ENCODE assay signal across 9 mouse cellular contexts in the genomic region with DNA sequence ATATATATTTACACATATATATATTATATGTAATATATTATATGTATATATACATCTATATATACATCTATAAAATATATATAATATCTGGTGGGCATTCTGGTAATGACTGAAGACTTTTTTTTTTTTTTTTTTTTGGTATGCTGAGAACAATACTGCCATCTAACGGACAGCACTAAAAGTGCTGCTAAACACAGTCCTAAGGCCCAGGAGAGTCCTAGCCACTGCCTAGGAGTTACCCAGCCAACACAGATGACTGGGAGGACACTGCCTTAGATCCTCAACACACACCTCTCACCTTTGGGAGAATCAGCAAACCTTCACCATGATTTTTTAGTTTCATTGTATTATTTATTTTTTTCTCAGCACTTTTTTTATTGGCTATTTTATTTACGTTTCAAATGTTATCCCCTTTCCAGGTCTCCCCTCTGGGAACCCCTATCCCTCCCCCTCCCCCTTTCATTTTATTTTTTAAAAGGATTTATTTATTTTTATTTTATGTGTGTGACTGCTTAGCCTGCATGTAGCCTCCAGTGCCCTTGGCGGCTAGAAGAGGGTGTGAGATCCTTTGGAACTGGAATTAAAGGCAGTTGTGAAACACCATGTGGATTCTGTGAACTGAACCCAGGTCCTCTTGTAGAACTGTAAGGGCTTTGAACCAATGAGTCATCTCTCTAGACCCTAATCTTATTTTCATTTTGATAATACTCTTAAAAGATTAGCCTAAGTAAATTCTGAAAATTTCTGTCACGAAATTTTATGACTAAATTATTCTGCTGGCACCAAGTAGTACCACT. TPM values are rescaled to one million over a fixed set of nuclear protein-coding genes. Genes with fewer than 3 reads are reported as not detected.
DNase-seq lines count a peak whose midpoint lies in the region; ATAC-seq and TF ChIP-seq lines count a peak whose summit lies in the region.
"Had no signal": no experiment of that assay in that cellular context is flagged by ENCODE, and none has a peak within 500 bp of the region (broad histone marks: within the 10 kb centered on the region; RNA-seq: fewer than 3 reads in every experiment).

No protein-coding gene starts in this region.

- no peak overlapping the region for H3K9ac ChIP-seq in intestine, embryonic 14.5 days (ENCODE audit: low read length)
- H3K9ac ChIP-seq in midbrain, postnatal 0 days (replicated peaks; ENCODE audit: low read length, poor library complexity, severe bottlenecking): no peak overlapping the region
- H3K9ac ChIP-seq: heart, embryonic 13.5 days had no signal

- H3K4me3 ChIP-seq in cerebellum, adult 2 months (replicated peaks; ENCODE audit: insufficient read depth, low read depth, low read length): no peak overlapping the region
- no peak overlapping the region for H3K4me3 ChIP-seq in lung, adult 2 months (replicated peaks; ENCODE audit: extremely low read depth, low read depth, low read length)
- no peak overlapping the region for H3K4me3 ChIP-seq in intestine, embryonic 14.5 days (ENCODE audit: low read depth, low read length)
- no peak overlapping the region for H3K4me3 ChIP-seq in midbrain, postnatal 0 days (ENCODE audit: low read depth, low read length)
- H3K4me3 ChIP-seq: heart, embryonic 13.5 days had no signal

- no peak for TF ChIP-seq POLR2A in cerebellum, adult 2 months (IDR thresholded peaks at IDR 0.05; ENCODE audit: borderline replicate concordance, insufficient read depth, low read length)
- TF ChIP-seq POLR2A in lung, adult 2 months (IDR thresholded peaks at IDR 0.05; ENCODE audit: borderline replicate concordance, extremely low read depth, low read depth, low read length): no peak

- WGBS in cerebellum, adult 2 months: 65% methylated on average over 4 of the region's 4 CpGs
- WGBS in lung, adult 2 months: 57% methylated on average over 4 of the region's 4 CpGs
- WGBS in intestine, embryonic 14.5 days: 65% methylated on average over 4 of the region's 4 CpGs
- WGBS in midbrain, postnatal 0 days: 60% methylated on average over 4 of the region's 4 CpGs

- H3K27ac ChIP-seq in cerebellum, adult 2 months (ENCODE audit: insufficient read depth, low read length): no peak overlapping the region
- H3K27ac ChIP-seq in intestine, embryonic 14.5 days (ENCODE audit: low read depth): no peak overlapping the region
- H3K27ac ChIP-seq in midbrain, postnatal 0 days (ENCODE audit: low read depth, low read length): no peak overlapping the region
- H3K27ac ChIP-seq: heart, embryonic 13.5 days had no signal

- no peak overlapping the region for H3K4me2 ChIP-seq in intestine, embryonic 14.5 days (ENCODE audit: low read length)
- H3K4me2 ChIP-seq in midbrain, postnatal 0 days (ENCODE audit: low read depth, low read length, poor library complexity, severe bottlenecking): no peak overlapping the region
- H3K4me2 ChIP-seq: heart, embryonic 13.5 days had no signal

- no peaks in the 10 kb centered on the region for H3K9me3 ChIP-seq in intestine, embryonic 14.5 days (ENCODE audit: control insufficient read depth, low read length)
- H3K9me3 ChIP-seq in midbrain, postnatal 0 days (ENCODE audit: low read length): no peaks in the 10 kb centered on the region
- H3K9me3 ChIP-seq: heart, embryonic 13.5 days had no signal

- ATAC-seq in intestine, embryonic 14.5 days (replicated peaks; ENCODE audit: low FRiP score, low TSS enrichment, low read depth): 0 out of 2 replicates have a peak, but pooled peaks have one; percentile 60
- peak; percentile 65; the same call in 1 of the 2 replicates for ATAC-seq in midbrain, postnatal 0 days (ENCODE audit: low FRiP score)

- H3K27me3 ChIP-seq in cerebellum, adult 2 months (ENCODE audit: control insufficient read depth, insufficient read depth, low read length): no peaks in the 10 kb centered on the region
- H3K27me3 ChIP-seq in intestine, embryonic 14.5 days (replicated peaks; ENCODE audit: control insufficient read depth, insufficient read depth, low read length): no peaks in the 10 kb centered on the region
- no peaks in the 10 kb centered on the region for H3K27me3 ChIP-seq in midbrain, postnatal 0 days (ENCODE audit: insufficient read depth, low read length)
- H3K27me3 ChIP-seq: heart, embryonic 13.5 days had no signal

- peak in 1 of 2 experiments; percentile 24 for DNase-seq in cerebellum, adult 2 months
- DNase-seq in cerebellum, adult 11 months: no peak
- no peak for DNase-seq in lung, adult 2 months
- DNase-seq in lung, adult 18-20 months: no peak
- no peak for DNase-seq in intestine, embryonic 14.5 days (ENCODE audit: low spot score)
- peak; percentile 66 for DNase-seq in midbrain, postnatal 0 days (ENCODE audit: low spot score)
- DNase-seq in natural killer cell, adult 2 months (ENCODE audit: low spot score in 2 of 2): no peak
- DNase-seq in layer of hippocampus, adult 8-10 months (ENCODE audit: low spot score in 2 of 2): no peak

- peaks cover 60% of the 10 kb centered on the region for H3K36me3 ChIP-seq in intestine, embryonic 14.5 days (ENCODE audit: control insufficient read depth, insufficient read depth, low read length)
- H3K36me3 ChIP-seq in midbrain, postnatal 0 days (ENCODE audit: insufficient read depth, low read length): peaks cover 25% of the 10 kb centered on the region

- TF ChIP-seq CTCF in cerebellum, adult 2 months (IDR thresholded peaks at IDR 0.05; ENCODE audit: borderline replicate concordance, insufficient read depth, low read depth, low read length): peak; percentile 54; the same call in 1 of the 2 replicates
- TF ChIP-seq CTCF in lung, adult 2 months (IDR thresholded peaks at IDR 0.05; ENCODE audit: insufficient read depth, low read length): peak; percentile 36; the same call in 1 of the 2 replicates
- peak; percentile 70 for TF ChIP-seq CTCF in midbrain, postnatal 0 days (IDR thresholded peaks at IDR 0.05)

- H3K4me1 ChIP-seq in cerebellum, adult 2 months (ENCODE audit: control insufficient read depth, insufficient read depth, low read length): no peaks in the 10 kb centered on the region
- no peaks in the 10 kb centered on the region for H3K4me1 ChIP-seq in lung, adult 2 months (ENCODE audit: control insufficient read depth, insufficient read depth, low read length)
- peaks cover 2% of the 10 kb centered on the region; the same call in 1 of the 2 replicates for H3K4me1 ChIP-seq in intestine, embryonic 14.5 days (replicated peaks; ENCODE audit: control insufficient read depth, insufficient read depth, low read length)
- H3K4me1 ChIP-seq in midbrain, postnatal 0 days (ENCODE audit: insufficient read depth, low read length): no peaks in the 10 kb centered on the region
- H3K4me1 ChIP-seq: heart, embryonic 13.5 days had no signal

RNA-seq across cellular contexts. Expression of gene F3, which starts 38.9 kb away (rescaled TPM):
- polyA plus RNA-seq in cerebellum, adult 2 months (2012; rRNA removed): 56.6 and 66.9 TPM in 2 replicates
- polyA plus RNA-seq in lung, adult 2 months (2012; rRNA removed): 35.4 and 42.7 TPM in 2 replicates
- polyA plus RNA-seq in intestine, embryonic 14.5 days (2014; fragmentation: Nextera tagmentation; extraction: Ambion mirVana): 23.4 and 24.8 TPM in 2 replicates
- total RNA-seq in midbrain, postnatal 0 days (2014; rRNA removed): 12.6 and 15.6 TPM in 2 replicates
- 16.5 and 16.7 TPM in 2 replicates for polyA plus RNA-seq in midbrain, postnatal 0 days (2015; fragmentation: Nextera tagmentation; extraction: Ambion mirVana)
- total RNA-seq in layer of hippocampus, adult 8-10 months (2022): 10 to 100 TPM; 57.8 to 68.3 (median 62.2) TPM

RNA-seq across cellular contexts. Expression of gene Abcd3, which starts 52.8 kb away (rescaled TPM):
- 31.7 and 31.9 TPM in 2 replicates for polyA plus RNA-seq in cerebellum, adult 2 months (2012; rRNA removed)
- polyA plus RNA-seq in lung, adult 2 months (2012; rRNA removed): 8.3 and 18.2 TPM in 2 replicates
- polyA plus RNA-seq in intestine, embryonic 14.5 days (2014; fragmentation: Nextera tagmentation; extraction: Ambion mirVana): 56.8 and 61.7 TPM in 2 replicates
- total RNA-seq in midbrain, postnatal 0 days (2014; rRNA removed): 51.1 and 66.4 TPM in 2 replicates
- polyA plus RNA-seq in midbrain, postnatal 0 days (2015; fragmentation: Nextera tagmentation; extraction: Ambion mirVana): 76.1 and 77.5 TPM in 2 replicates
- total RNA-seq in layer of hippocampus, adult 8-10 months (2022): 10 to 100 TPM; 52.3 to 58.2 (median 56.8) TPM
